Mouse (Mus musculus) intestine, postnatal 0 days (tissue): Measurements from ENCODE around the gene Midn. TPM values are rescaled to one million over a fixed set of nuclear protein-coding genes. Genes with fewer than 3 reads are reported as not detected.

Source experiments
- ATAC-seq: fragments of 200-750 bp; cut with Nextera tagmentation; 2 replicates; pipeline ENCODE4 v1.8.0; 2017; ENCODE audit warnings: mild to moderate bottlenecking, moderate TSS enrichment, moderate library complexity
- H3K27ac ChIP-seq: fragments of 300-500 bp; sonication (generic); 2 replicates; pipeline ENCODE4 v1.5.1; 2014; ENCODE audit warnings: mild to moderate bottlenecking, low read depth, low read length, moderate library complexity
- H3K27me3 ChIP-seq: fragments of 300-500 bp; sonication (generic); replicated peaks from 2 replicates; pipeline ENCODE4 v1.6.1; 2014; ENCODE audit warnings: low read length, mixed read lengths; ENCODE audit not compliant: control insufficient read depth, insufficient read depth
- H3K36me3 ChIP-seq: fragments of 300-500 bp; sonication (generic); 2 replicates; pipeline ENCODE4 v1.6.1; 2014; ENCODE audit warnings: mild to moderate bottlenecking, moderate library complexity; ENCODE audit not compliant: control insufficient read depth, insufficient read depth
- H3K4me1 ChIP-seq: fragments of 300-500 bp; sonication (generic); replicated peaks from 2 replicates; pipeline ENCODE4 v1.6.1; 2014; ENCODE audit warnings: antibody characterized with exemption, low read length, mixed read lengths; ENCODE audit not compliant: control insufficient read depth, insufficient read depth
- H3K4me2 ChIP-seq: fragments of 300-500 bp; sonication (generic); replicated peaks from 2 replicates; pipeline ENCODE4 v1.6.1; 2014; ENCODE audit warnings: low read depth, mild to moderate bottlenecking, moderate library complexity
- H3K4me3 ChIP-seq: fragments of 300-500 bp; sonication (generic); 2 replicates; pipeline ENCODE4 v1.5.1; 2014; ENCODE audit warnings: low read depth, low read length
- H3K9ac ChIP-seq: fragments of 300-500 bp; sonication (generic); 2 replicates; pipeline ENCODE4 v1.6.1; 2014; ENCODE audit warnings: mild to moderate bottlenecking, low read depth, low read length
- H3K9me3 ChIP-seq: fragments of 300-500 bp; sonication (generic); 2 replicates; pipeline ENCODE4 v1.6.1; 2016; ENCODE audit warnings: mixed run types; ENCODE audit not compliant: control insufficient read depth
- CTCF ChIP-seq: sonication (generic); IDR thresholded peaks from 2 replicates; pipeline ENCODE4 v1.5.1; 2016; ENCODE audit warnings: low read depth, mild to moderate bottlenecking, control low read depth, antibody characterized with exemption, moderate library complexity
- WGBS: fragments of 180-500 bp; shearing (Covaris S2); extraction: QIAGEN DNeasy Blood & Tissue Kit; methylation state at CpG from one replicate; pipeline ENCODE4 v1.1.7; 2014; 5-methylcytosine and 5-hydroxymethylcytosine counted together
- polyA plus RNA-seq: library from polyadenylated mRNA; unstranded; fragments of >200 nt; fragmentation: Nextera tagmentation; extraction: Ambion mirVana; gene quantifications from 2 replicates; pipeline ENCODE4 v1.2.1, GENCODE M21; 2015

Midn gene
- polyA plus RNA-seq, 1 experiment from 2014 or later, result 19.5 TPM

- Histone ChIP-seq H3K9ac (peak overlapping the region; percentile 31), H3K27ac (peak overlapping the region; percentile 92), H3K4me1 (peaks cover 27% of the 10 kb centered on the region), H3K9me3 (no peaks in the 10 kb centered on the region), H3K4me3 (no peak overlapping the region), H3K27me3 (no peaks in the 10 kb centered on the region), H3K4me2 (peak overlapping the region; percentile 86), H3K36me3 (peaks cover 69% of the 10 kb centered on the region)
- no peak for TF ChIP-seq CTCF
- no peak for ATAC-seq
- 70% methylated on average over 19 of the region's 19 CpGs for WGBS
Measured at GRCm38 (mm10) chr10:80153713-80154112, 5.6 kb downstream of the Midn start.

DNA sequence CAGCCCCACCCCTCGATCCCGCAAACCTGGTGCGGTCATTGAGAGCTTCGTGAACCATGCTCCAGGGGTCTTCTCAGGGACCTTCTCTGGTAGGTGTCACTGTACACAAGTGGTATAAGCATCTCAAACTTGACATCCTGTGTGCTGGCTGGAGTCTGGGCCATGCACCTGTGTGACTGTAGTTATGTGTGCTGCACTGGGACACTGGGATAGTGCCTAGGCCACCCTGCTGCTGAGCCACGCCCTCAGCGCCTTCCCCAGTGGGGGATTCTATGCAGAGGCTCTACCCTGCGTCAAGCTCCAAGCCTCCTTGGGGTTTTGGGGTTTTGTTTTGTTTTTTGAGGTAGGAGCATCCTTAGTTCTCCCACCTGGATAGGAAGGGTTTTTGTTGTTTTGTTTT lies 6.3 kb downstream of the Midn start:
- peaks cover 34% of the 10 kb centered on the region for H3K4me1 ChIP-seq
- no peaks in the 10 kb centered on the region for H3K9me3 ChIP-seq
- H3K4me2 ChIP-seq, result peak overlapping the region; percentile 86; the same call in 1 of the 2 replicates
- peaks cover 69% of the 10 kb centered on the region for H3K36me3 ChIP-seq
- TF ChIP-seq CTCF, result no peak
- H3K27me3 ChIP-seq, result no peaks in the 10 kb centered on the region
- no peak for ATAC-seq
- H3K4me3 ChIP-seq, result no peak overlapping the region
- H3K27ac ChIP-seq, result peak overlapping the region; percentile 92; the same call in 1 of the 2 replicates
- WGBS, result 78% methylated on average over 7 of the region's 7 CpGs
- H3K9ac ChIP-seq, result no peak overlapping the region

DNA sequence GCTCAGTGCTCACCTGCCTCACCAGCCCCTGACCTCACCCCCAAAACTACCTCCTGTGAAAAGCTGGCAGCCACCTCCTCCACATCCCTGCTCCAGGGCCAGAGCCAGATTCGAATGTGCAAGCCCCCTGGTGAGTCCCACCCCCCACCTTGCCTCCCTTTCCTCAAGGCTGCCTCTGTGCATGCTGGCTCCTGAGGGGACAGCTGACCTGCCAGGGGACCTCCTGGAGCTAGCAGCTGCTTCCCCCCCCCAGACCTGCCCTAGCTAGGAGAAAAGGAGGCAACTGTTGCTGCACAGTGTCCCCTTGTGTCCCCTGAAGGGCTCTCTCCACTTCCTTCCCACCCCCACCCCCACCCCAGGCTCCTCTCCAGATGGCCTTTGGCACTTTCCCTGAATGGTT lies 7.2 kb downstream of the Midn start:
- no peak for TF ChIP-seq CTCF

DNA sequence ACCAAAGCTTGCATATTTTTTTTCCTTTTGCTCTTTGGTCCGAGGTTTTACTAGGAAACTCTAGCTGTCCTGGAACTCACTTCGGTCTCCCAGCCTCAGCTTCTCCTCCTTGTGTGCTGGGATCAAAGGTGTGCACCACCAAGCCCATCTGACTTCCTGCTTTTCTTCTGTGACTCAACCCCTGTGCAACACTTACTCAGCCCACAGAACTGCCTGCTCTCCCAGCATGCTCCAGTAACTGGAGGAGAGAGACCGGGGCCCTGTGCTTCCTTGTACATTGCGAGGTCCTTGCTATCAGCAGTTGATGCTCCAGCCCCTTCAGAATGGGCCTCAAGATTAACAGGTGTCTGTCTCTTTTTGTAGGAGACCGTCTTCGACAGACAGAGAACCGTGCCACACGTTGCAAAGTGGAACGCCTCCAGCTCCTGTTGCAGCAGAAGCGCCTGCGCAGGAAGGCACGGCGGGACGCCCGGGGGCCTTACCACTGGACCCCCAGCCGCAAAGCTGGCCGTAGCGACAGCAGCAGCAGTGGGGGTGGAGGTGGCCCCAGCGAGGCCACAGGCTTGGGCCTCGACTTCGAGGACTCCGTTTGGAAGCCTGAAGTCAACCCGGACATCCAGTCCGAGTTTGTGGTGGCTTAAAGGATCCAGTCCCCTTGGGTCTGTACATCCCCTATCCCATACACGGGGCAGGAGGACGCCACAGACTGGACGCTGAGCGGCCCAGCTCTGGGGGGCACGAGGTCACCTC lies 8.1 kb downstream of the Midn start:
- Histone ChIP-seq H3K27me3 (no peaks in the 10 kb centered on the region), H3K27ac (peak overlapping the region; percentile 92), H3K9me3 (no peaks in the 10 kb centered on the region), H3K4me2 (no peak overlapping the region), H3K4me1 (peaks cover 46% of the 10 kb centered on the region), H3K9ac (no peak overlapping the region), H3K4me3 (no peak overlapping the region), H3K36me3 (peaks cover 58% of the 10 kb centered on the region)
- ATAC-seq, result no peak
- WGBS, result 76% methylated on average over 29 of the region's 29 CpGs
- TF ChIP-seq CTCF, result no peak

More for the DNA sequence above, 7.2 kb downstream of the Midn start:
- 0 out of 2 replicates have a peak overlapping the region, but pooled peaks have one; percentile 1 for H3K4me2 ChIP-seq
- H3K27ac ChIP-seq, result peak overlapping the region; percentile 92
- ATAC-seq, result no peak
- no peak overlapping the region for H3K4me3 ChIP-seq
- no peaks in the 10 kb centered on the region for H3K9me3 ChIP-seq
- peaks cover 39% of the 10 kb centered on the region for H3K4me1 ChIP-seq
- peaks cover 62% of the 10 kb centered on the region for H3K36me3 ChIP-seq
- H3K9ac ChIP-seq, result no peak overlapping the region
- no peaks in the 10 kb centered on the region for H3K27me3 ChIP-seq
- 78% methylated on average over 1 of the region's 1 CpGs for WGBS

DNA sequence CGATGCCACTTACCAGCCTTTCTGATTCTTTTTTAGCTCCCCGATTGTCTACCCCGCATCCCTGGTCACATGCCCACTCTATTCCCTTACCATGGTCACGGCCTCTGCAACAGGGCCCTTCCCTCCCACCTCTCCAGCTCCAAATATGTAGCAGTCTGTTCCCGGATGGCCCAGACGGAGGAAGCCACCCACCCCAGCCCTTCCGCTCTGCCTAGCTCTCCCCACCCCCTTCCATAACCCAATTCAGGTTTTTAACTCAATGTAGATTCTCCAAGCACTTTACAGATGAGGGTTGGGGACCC lies 8.6 kb downstream of the Midn start:
- TF ChIP-seq CTCF, result no peak
- H3K27ac ChIP-seq, result peak overlapping the region; percentile 92; the same call in 1 of the 2 replicates
- 56% methylated on average over 7 of the region's 7 CpGs for WGBS
- H3K4me1 ChIP-seq, result peaks cover 50% of the 10 kb centered on the region
- H3K4me2 ChIP-seq, result 0 out of 2 replicates have a peak overlapping the region, but pooled peaks have one; percentile 3
- no peaks in the 10 kb centered on the region for H3K27me3 ChIP-seq
- H3K9me3 ChIP-seq, result no peaks in the 10 kb centered on the region
- peaks cover 53% of the 10 kb centered on the region for H3K36me3 ChIP-seq
- no peak for ATAC-seq
- no peak overlapping the region for H3K4me3 ChIP-seq
- no peak overlapping the region for H3K9ac ChIP-seq

GRCm38 (mm10) chr10:80157141-80157929 lies 9.3 kb downstream of the Midn start:
- 63% methylated on average over 15 of the region's 15 CpGs for WGBS
- ATAC-seq, result no peak
- peak overlapping the region; percentile 11; the same call in 1 of the 2 replicates for H3K9ac ChIP-seq
- peaks cover 47% of the 10 kb centered on the region for H3K4me1 ChIP-seq
- H3K4me3 ChIP-seq, result no peak overlapping the region
- peak overlapping the region; percentile 92 for H3K27ac ChIP-seq
- H3K4me2 ChIP-seq, result 0 out of 2 replicates have a peak overlapping the region, but pooled peaks have one; percentile 3
- no peaks in the 10 kb centered on the region for H3K27me3 ChIP-seq
- no peaks in the 10 kb centered on the region for H3K9me3 ChIP-seq
- no peak for TF ChIP-seq CTCF
- peaks cover 50% of the 10 kb centered on the region for H3K36me3 ChIP-seq
